Mouse (Mus musculus) neural tube, embryonic 10.5 days (tissue): Measurements from ENCODE around the gene Sergef.

ENCODE experiments used
- DNase-seq: peaks from one replicate; pipeline ENCODE4 v3.0.0-alpha.2; 2017; ENCODE audit warnings: low spot score; ENCODE audit errors: extremely low spot score

The Sergef gene

DNA sequence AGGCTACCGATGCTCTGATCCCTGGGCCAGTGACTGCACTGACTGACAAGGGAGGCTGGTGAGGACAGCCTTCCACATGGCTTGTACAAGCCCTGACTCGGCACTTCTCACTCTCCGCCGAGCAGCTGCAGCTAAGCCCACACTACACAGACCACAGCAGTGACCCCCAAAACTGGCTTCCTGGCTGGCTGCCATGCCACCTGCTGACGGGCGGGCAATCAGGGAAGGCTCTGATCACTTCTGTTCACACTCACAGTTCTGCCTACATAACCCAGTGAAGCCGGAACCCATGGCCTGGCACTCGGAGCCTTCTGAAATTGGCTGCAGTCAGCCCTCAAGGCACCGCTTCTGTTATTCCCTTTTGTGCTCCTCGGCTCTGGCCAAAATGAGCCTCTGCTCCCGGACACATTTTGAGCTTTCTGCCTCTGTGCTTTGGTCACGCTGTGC, 95.4 kb downstream of the Sergef start:
- no peak for DNase-seq

GRCm38 (mm10) chr7:46542117-46542516, 97.5 kb downstream of the Sergef start:
- DNase-seq = no peak

DNA sequence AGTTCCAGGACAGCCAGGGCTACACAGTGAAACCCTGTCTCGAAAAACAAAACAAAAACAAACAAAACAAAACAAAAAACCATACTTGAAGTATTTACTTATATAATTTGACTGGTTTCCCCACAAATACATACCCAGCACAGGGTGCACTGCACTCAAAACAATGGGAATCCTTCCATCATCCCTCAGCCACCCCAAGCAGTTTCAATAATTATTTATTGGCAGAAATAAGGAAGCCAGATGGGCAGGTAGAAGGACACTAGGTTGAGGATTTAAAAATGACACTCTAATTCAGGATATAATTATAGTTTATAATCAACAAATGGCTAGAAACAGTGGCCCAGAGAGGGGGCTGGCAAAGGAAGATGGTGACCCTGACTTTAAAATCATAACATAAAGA, 99.0 kb downstream of the Sergef start:
- DNase-seq = no peak

GRCm38 (mm10) chr7:46536456-46537097, 103.0 kb downstream of the Sergef start:
- DNase-seq = no peak

- peak; percentile 30 for DNase-seq
Measured at GRCm38 (mm10) chr7:46535429-46535799, 104.2 kb downstream of the Sergef start.

- DNase-seq = no peak
Measured at GRCm38 (mm10) chr7:46534767-46535428, 104.7 kb downstream of the Sergef start.

DNA sequence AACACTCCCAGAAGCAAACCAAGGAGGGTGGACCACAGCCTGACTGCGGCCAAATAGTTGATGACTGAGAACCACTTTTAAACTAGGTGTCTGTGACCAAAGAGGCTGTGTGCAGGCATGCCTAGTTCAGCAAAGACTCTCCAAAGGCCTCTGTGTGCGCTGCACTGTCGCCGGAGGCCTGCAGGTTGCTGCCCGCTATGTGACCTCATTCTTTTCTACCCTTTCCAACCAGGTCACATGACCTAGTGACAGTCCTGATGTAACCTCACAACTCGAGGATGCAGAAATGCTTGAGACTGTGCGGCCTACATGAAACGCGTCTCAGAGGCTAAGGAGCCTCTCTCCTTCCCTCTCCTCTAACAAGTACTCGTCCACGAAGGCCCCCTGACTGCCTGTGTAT, 106.1 kb downstream of the Sergef start:
- no peak for DNase-seq

DNA sequence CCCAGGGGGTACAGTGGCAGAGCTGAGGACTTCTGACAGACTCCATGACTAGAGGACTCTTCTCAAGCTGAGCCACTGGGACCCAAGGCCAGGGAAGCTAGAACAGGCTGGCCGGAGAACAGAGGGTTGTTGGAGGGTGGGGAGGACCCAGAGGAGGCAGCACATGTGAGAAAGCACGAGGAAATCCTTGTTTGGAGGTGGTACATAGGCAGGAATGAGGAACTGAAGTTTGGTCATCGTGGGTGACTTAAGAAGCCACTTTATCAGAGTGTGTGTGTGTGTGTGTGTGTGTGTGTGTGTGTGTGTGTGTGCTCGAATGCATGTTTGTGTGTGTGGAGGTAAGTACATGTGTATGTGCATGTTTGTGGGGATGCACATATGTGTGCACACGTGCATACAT, 108.3 kb downstream of the Sergef start:
- no peak for DNase-seq

- no peak for DNase-seq
Measured at GRCm38 (mm10) chr7:46529930-46530329, 109.7 kb downstream of the Sergef start.

DNA sequence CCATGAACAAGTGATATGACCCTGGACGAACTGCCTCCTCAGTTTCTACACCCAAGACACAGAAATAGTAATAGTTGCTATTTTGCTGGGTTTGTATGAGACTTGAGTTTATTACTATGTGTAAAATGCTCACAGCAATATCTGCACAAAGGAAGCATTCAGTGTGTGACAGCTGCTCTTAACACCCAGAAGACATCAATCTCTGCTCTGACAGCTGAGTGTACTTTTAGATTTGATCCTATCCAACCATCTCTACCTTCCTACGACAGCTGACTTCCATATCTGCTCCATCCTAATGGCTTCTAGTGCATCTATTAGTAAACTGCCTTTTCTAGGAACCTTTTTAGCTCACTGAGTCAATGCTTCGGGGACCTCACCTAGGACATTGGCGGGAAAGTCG, 110.3 kb downstream of the Sergef start:
- no peak for DNase-seq

DNA sequence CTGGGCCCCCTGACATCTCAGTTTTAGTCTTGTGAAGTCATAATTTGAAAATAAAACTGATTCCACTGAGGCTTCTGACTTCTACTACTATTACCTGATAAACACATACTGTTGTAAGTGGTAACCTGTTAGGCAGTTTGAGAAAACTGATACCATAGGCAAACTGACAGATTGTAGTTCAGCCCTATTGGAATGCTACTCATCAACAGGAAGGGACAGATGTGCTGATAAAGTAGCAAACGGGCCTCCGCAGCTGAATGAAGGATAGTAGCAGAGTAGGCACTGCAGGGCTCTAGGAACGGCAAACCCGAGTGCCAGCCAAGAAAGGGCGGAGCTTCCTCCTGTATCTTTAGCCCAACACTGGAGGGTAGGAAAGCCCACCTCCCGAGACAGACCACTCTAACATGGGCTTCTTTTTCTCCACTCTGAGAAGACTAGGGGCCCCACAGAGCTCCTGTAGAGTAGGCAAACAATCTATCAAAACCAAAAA, 112.9 kb downstream of the Sergef start:
- DNase-seq = no peak

GRCm38 (mm10) chr7:46523215-46523614, 116.4 kb downstream of the Sergef start:
- DNase-seq = no peak

DNA sequence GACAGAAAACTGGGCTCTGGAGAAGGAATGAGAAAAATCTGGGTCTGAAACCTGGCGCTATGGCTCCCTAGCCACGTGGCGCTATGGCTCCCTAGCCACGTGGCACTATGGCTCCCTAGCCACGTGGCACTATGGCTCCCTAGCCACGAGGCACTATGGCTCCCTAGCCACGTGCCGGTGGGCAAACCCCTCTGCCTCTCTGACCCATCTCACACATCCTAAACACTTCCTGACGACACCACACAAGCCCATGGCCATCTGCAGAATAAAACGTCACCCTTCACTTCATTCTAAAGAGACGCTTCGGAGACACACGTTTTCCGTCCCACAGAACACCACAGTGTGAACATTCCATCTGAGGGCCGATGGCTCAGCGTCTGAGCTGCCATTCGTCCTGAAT, 117.8 kb downstream of the Sergef start:
- no peak for DNase-seq

GRCm38 (mm10) chr7:46519148-46519547, 120.5 kb downstream of the Sergef start:
- no peak for DNase-seq

GRCm38 (mm10) chr7:46517158-46517557, 122.4 kb downstream of the Sergef start:
- DNase-seq = no peak

GRCm38 (mm10) chr7:46515960-46516359, 123.6 kb downstream of the Sergef start:
- no peak for DNase-seq

- no peak for DNase-seq
Measured at GRCm38 (mm10) chr7:46514981-46515380, 124.6 kb downstream of the Sergef start.

DNA sequence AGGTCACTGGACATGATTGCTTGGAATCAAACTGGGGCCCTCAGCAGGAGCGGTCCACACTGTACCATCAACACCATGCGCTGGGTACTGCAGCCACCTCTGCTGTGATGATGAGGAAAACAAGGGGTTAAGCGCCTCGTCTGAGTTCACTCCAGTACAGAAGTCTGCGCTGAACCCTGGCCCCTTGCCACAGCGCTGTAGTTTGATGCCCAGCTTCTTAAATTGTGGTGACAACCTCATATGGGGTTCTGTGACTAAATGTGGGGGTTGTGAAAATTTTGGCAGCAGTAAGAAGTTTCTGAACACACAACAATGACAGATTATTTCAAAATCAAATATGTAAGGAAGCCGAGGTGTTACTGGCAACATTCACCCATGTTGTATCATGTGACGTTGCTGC, 126.0 kb downstream of the Sergef start:
- DNase-seq = no peak

- DNase-seq = no peak
Measured at GRCm38 (mm10) chr7:46512792-46513191, 126.8 kb downstream of the Sergef start.

DNA sequence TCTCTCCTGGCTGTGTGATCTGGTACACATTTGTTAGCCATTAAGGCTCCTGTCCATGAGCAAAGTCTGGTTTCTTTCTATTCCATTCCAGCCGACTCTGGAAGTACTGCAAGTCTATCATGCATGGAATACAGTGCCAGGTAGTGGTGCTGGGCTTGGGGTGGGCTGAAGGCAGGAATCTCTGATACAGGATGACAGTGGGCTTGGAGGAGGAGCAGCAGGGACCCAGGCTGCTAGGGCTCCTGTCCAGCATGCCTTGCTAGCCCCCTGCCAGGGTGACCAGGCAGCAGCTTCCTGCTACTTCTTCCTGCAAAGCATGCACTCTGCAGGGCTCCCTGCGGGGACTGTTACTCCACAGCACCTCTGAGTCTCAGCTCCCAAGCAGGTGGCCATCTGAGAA, 128.8 kb downstream of the Sergef start:
- DNase-seq = no peak

DNA sequence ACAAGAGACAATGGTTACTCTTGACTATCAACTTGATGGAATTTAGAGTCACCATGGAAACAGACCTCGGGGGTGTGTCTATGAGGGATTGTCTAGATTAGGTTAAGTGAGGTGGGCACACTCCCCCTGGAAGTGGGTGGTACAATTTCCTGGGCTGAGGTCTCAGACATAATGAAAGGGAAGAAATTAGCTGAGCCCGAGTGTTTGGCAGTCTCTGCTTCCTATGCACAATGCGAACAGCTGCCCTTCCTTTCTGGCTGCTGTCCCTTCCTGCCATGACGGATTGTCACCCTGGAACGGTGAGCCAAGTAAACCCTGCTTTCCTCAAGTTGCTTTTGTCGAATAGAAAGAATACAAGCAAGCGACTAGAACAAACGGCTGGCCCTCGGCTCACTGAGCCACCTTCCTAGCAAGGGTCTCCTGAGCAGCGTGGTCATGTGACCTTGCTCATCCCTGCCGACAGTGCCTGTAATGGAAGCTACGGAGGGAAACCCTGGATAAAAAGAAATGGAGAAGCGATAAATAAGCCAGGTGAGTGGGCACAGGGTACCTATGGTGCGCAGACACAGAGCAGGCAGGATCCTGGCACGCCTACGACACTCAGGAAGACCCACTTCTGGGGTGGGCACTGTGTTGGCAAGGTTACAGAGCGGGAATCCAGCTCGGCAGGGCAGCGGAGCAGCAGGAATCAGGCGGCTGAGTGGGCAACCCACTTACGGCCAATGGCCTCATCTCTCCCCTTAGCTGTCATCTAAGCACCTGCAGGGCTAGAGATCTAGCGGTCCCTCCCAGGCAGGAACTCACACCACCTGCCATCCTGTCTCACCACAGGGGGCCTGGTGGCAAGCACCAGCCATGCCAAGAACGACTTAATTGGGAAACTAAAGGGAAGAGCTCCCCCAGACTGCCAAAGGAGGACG, 130.0 kb downstream of the Sergef start:
- DNase-seq = peak; percentile 29
